Mouse (Mus musculus): Measurements from ENCODE around the gene Strn3. TPM values are rescaled to one million over a fixed set of nuclear protein-coding genes. Genes with fewer than 3 reads are reported as not detected.
"Not testable (repeated sequence)": the region's sequence is repeated elsewhere in the genome, so short reads cannot be mapped to it uniquely, and the experiment has no call there.

Gene Strn3
- total and polyA plus RNA-seq, 3 experiments, result 19.0 to 46.3 (median 29.4) TPM

- Histone ChIP-seq H3K27ac (ENCODE audit: control insufficient read depth, low read depth, low read length) (no peak overlapping the region), H3K4me3 (ENCODE audit: control insufficient read depth in 1 of 2, insufficient read depth in 1 of 2, low read depth in 2 of 2, low read length in 2 of 2) (no peak overlapping the region), H3K9me3 (replicated peaks; ENCODE audit: insufficient read depth, low read length) (no peaks in the 10 kb centered on the region), H3K27me3 (ENCODE audit: control insufficient read depth in 1 of 2, insufficient read depth in 2 of 2, low read length in 2 of 2) (no peaks in the 10 kb centered on the region; a peak in 1 of 4 replicates), H3K4me1 (ENCODE audit: control insufficient read depth in 1 of 2, insufficient read depth in 2 of 2, low read length in 2 of 2) (no peaks in the 10 kb centered on the region), H3K36me3 (ENCODE audit: control insufficient read depth in 1 of 2, insufficient read depth in 2 of 2, low read length in 2 of 2) (no peaks in the 10 kb centered on the region), H3K79me2 (ENCODE audit: control insufficient read depth, insufficient read depth, low read length, poor library complexity) (no peaks in the 10 kb centered on the region), H3K9ac (ENCODE audit: control insufficient read depth, low read depth, low read length, poor library complexity, severe bottlenecking) (no peak overlapping the region)
- TF ChIP-seq ZNF384 (IDR thresholded peaks at IDR 0.05; ENCODE audit: low read depth, low read length) (no peak), MAZ (IDR thresholded peaks at IDR 0.05; ENCODE audit: low read depth, low read length) (no peak), RAD21 (IDR thresholded peaks at IDR 0.05; ENCODE audit: low read depth, low read length) (no peak), POLR2AphosphoS5 (IDR thresholded peaks at IDR 0.05; ENCODE audit: borderline replicate concordance, low read depth, low read length) (no peak), POLR2AphosphoS2 (IDR thresholded peaks at IDR 0.05; ENCODE audit: low read length) (no peak), GABPA (IDR thresholded peaks at IDR 0.05; ENCODE audit: low read depth, low read length) (no peak), ELF1 (IDR thresholded peaks at IDR 0.05; ENCODE audit: low read depth, low read length) (no peak), MAFK (IDR thresholded peaks at IDR 0.05; ENCODE audit: borderline replicate concordance, low read depth, low read length) (no peak), TAL1 (IDR thresholded peaks at IDR 0.05; ENCODE audit: low read length) (no peak), POLR2A (IDR thresholded peaks at IDR 0.05; ENCODE audit: control insufficient read depth in 1 of 2, insufficient read depth in 1 of 2, low read depth in 1 of 2, low read length in 2 of 2, poor library complexity in 1 of 2) (no peak), TCF12 (IDR thresholded peaks at IDR 0.05; ENCODE audit: low read depth, low read length) (no peak), USF1 (IDR thresholded peaks at IDR 0.05; ENCODE audit: low read depth, low read length) (no peak), UBTF (IDR thresholded peaks at IDR 0.05; ENCODE audit: borderline replicate concordance, insufficient read depth, low read depth, low read length) (no peak), NELFE (IDR thresholded peaks at IDR 0.05; ENCODE audit: low read depth, low read length) (no peak), ZMIZ1 (IDR thresholded peaks at IDR 0.05; ENCODE audit: low read depth, low read length) (no peak), EP300 (IDR thresholded peaks at IDR 0.05; ENCODE audit: low read depth in 1 of 2, low read length in 2 of 2) (no peak), MYC (IDR thresholded peaks at IDR 0.05; ENCODE audit: low read depth, low read length) (no peak)
- DNase-seq (ENCODE audit: low read depth, low spot score), result no peak
Measured at GRCm38 (mm10) chr12:51591921-51592320, 99.8 kb downstream of the Strn3 start.

GRCm38 (mm10) chr12:51589263-51589662 lies 102.4 kb downstream of the Strn3 start:
- no peaks in the 10 kb centered on the region for H3K4me1 ChIP-seq (ENCODE audit: control insufficient read depth in 1 of 2, insufficient read depth in 2 of 2, low read length in 2 of 2)
- no peaks in the 10 kb centered on the region for H3K9me3 ChIP-seq (replicated peaks; ENCODE audit: insufficient read depth, low read length)
- no peaks in the 10 kb centered on the region for H3K27me3 ChIP-seq (ENCODE audit: control insufficient read depth in 1 of 2, insufficient read depth in 2 of 2, low read length in 2 of 2)
- no peak overlapping the region for H3K9ac ChIP-seq (ENCODE audit: control insufficient read depth, low read depth, low read length, poor library complexity, severe bottlenecking)
- no peaks in the 10 kb centered on the region for H3K79me2 ChIP-seq (ENCODE audit: control insufficient read depth, insufficient read depth, low read length, poor library complexity)
- no peak overlapping the region for H3K4me3 ChIP-seq (ENCODE audit: control insufficient read depth in 1 of 2, insufficient read depth in 1 of 2, low read depth in 2 of 2, low read length in 2 of 2)
- TF ChIP-seq TCF12 (IDR thresholded peaks at IDR 0.05; ENCODE audit: low read depth, low read length) (peak; percentile 22; the same call in 1 of the 2 replicates), USF2 (IDR thresholded peaks at IDR 0.05; ENCODE audit: borderline replicate concordance in 1 of 2, insufficient read depth in 1 of 2, low read depth in 1 of 2, low read length in 2 of 2) (no peak), EP300 (IDR thresholded peaks at IDR 0.05; ENCODE audit: low read depth in 1 of 2, low read length in 2 of 2) (peak in 1 of 2 experiments; percentile 26; a peak in 1 of 4 replicates), GATA1 (IDR thresholded peaks at IDR 0.05; ENCODE audit: low read depth, low read length) (peak; percentile 51)
- no peak overlapping the region for H3K27ac ChIP-seq (ENCODE audit: control insufficient read depth, low read depth, low read length)
- peak; percentile 59 for DNase-seq (ENCODE audit: low read depth, low spot score)
- no peaks in the 10 kb centered on the region for H3K36me3 ChIP-seq (ENCODE audit: control insufficient read depth in 1 of 2, insufficient read depth in 2 of 2, low read length in 2 of 2)

- H3K79me2 ChIP-seq (ENCODE audit: control insufficient read depth, insufficient read depth, low read length, poor library complexity); H3K9ac ChIP-seq (ENCODE audit: control insufficient read depth, low read depth, low read length, poor library complexity, severe bottlenecking); DNase-seq (ENCODE audit: low read depth, low spot score); H3K9me3 ChIP-seq (replicated peaks; ENCODE audit: insufficient read depth, low read length); H3K4me3 ChIP-seq (ENCODE audit: control insufficient read depth in 1 of 2, insufficient read depth in 1 of 2, low read depth in 2 of 2, low read length in 2 of 2); H3K27ac ChIP-seq (ENCODE audit: control insufficient read depth, low read depth, low read length); H3K36me3 ChIP-seq (ENCODE audit: control insufficient read depth in 1 of 2, insufficient read depth in 2 of 2, low read length in 2 of 2); H3K4me1 ChIP-seq (ENCODE audit: control insufficient read depth in 1 of 2, insufficient read depth in 2 of 2, low read length in 2 of 2); H3K27me3 ChIP-seq (ENCODE audit: control insufficient read depth in 1 of 2, insufficient read depth in 2 of 2, low read length in 2 of 2): not testable (repeated sequence)
Measured at GRCm38 (mm10) chr12:51577816-51578215, 113.9 kb downstream of the Strn3 start.
